Mouse (Mus musculus): ENCODE data around the gene Arglu1.

DNA sequence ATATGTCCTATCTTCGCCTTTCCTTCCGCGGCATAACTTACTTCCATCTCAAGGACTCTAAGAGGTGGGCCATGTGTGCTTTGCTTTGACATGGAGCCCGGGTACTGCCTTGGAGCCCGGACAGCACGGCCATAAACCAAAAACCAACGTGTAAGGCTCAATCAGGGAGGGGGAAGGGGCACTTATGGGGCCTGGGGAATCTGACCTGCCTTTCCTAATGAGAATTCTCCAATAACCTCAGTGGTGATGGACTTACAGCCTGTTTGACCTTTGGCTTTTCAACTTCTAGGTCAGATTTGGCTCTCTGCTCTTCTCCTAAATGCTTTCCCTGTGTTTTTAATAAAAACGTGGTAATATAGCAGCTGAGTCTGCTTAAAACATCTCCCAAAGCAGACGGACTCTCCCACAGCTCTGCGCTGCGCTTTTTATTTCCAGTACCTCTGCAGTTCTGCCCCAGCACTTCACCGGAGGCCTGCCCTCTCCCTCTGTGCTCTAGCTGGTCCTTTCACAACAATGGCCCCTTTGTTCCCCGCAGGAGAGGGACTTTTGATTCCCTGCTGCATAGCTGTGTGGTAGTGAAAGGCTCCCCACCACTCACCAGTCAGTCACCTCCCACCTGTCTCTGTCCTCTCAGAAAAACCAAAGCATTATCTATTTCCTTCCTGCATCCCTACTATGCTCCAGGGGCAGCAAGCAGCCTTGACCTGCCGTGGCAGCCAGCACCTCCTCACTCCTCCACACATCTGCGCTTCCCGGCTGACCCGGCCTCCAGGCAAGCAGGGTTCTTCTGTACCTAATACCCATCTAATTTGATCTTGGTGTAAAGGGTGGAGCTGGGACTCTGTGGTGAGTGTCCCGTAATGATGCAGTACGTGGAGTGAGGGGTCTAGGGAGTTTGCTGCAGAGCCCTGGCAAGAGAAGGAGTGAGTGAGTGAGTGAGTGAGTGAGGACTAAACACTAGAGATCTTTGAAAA lies 70.8 kb downstream of the Arglu1 start:
- TF ChIP-seq CTCF (IDR thresholded peaks at IDR 0.05; ENCODE audit: borderline replicate concordance, extremely low read depth, insufficient read depth, insufficient read length) (no peak), POLR2A (IDR thresholded peaks at IDR 0.05; ENCODE audit: borderline replicate concordance, extremely low read depth, insufficient read depth, insufficient read length, poor library complexity, severe bottlenecking) (no peak)
